Mouse (Mus musculus): ENCODE results near the gene Atp5b.
"Not testable (repeated sequence)": the region's sequence is repeated elsewhere in the genome, so short reads cannot be mapped to it uniquely, and the experiment has no call there.

Atp5b gene

GRCm38 (mm10) chr10:128070432-128070831 lies 12.6 kb upstream of the Atp5b start:
- DNase-seq, result not testable (repeated sequence)

GRCm38 (mm10) chr10:128078269-128078668 lies 4.8 kb upstream of the Atp5b start:
- DNase-seq, result not testable (repeated sequence)

DNA sequence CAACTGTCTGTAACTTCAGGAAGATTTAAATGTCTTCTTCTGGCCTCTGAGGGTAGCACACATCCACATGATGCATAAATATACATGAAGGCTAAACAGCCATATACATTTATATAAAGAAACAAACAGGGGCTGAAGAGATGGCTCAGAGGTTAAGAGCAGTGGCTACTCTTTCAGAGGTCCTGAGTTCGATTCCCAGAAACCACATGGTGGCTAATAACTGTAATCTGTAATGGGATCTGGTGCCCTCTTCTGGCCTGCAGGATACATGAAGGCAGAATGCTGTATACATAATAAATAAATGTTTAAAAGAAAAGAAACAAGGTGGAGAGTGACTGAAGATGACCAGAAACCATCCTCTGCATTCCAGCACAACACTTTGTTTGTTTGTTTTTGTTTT lies 2.6 kb upstream of the Atp5b start:
- DNase-seq, result peak in 1 of 2 experiments; percentile 36

DNA sequence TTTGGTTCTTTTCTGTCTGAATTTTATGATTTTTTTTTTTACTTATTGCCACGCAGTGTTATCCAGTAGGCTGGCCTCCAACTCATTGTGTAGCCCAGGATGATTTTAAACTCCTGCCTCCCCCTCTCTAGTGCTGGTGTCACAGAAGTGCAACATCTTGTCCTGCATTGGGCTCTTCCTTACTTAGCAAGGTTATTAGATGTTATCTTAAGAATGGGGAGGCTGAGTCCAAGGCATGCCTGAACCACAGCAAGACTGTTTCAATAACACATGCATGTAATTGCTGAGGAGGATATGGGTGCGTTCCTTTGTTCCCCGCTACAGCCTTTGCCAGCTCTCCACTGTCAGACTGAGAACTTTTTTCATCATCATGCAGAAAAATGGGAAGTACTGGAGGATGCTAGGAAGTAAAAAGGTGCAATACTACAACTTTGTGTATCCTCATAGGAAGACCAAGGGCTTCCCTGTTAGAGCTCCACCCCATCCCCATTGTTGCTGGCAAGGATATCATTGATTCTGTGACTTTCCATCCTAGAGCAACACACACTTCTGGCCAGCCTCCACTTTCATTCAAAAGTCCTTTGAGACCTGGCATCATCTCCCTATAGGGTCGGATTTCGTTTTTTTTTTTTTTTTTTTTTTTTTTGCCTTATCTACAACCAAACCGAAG lies 1.1 kb upstream of the Atp5b start:
- peak in 1 of 2 experiments; percentile 51 for DNase-seq

DNA sequence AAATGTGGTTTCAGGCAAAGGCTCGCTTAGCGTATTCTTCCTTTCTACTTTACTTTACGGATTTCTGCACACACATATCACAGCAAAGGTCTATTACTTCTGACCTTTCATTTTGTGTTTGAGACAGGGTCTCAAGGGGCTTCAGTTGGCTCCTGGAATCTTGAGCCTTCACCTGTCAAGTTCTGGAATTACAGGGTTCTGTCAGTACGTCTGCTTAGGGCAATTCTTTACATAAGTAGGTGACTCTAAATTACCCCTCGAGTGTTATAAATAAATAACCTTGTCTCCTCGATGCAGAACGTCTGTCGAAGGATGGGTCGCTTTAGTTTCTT lies 630 bp upstream of the Atp5b start:
- no peak for DNase-seq

DNA sequence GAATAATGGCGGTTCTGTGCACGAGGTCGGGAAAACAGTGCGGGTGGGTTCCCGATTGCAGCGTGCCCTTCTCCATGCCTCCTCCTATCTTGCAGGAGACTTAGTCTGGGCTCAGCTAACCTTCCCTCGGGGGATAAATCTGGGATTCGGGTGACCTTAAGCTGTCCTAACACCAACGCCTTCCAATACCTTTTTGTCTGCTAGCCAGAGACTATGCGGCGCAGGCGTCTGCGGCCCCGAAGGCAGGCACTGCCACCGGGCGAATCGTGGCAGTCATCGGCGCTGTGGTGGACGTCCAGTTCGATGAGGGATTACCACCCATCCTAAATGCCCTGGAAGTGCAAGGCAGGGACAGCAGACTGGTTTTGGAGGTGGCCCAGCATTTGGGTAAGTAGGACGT lies 615 bp downstream of the Atp5b start:
- peak; percentile 50 to 71 for DNase-seq

DNA sequence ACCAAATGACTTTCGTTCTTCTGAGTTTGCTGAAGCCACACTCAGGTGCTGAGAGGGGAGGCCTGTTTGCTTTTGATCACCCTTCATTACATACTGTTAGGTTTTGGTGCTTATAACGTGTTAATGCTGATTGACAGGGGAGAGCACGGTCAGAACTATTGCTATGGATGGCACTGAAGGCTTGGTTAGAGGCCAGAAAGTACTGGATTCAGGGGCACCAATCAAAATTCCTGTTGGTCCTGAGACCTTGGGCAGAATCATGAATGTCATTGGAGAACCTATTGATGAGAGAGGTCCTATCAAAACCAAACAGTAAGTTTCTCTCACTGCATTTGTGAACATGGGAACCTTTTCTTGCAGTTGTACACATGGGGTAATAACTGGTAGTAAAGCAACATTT lies 1.1 kb downstream of the Atp5b start:
- DNase-seq, result peak in 1 of 2 experiments; percentile 58

DNA sequence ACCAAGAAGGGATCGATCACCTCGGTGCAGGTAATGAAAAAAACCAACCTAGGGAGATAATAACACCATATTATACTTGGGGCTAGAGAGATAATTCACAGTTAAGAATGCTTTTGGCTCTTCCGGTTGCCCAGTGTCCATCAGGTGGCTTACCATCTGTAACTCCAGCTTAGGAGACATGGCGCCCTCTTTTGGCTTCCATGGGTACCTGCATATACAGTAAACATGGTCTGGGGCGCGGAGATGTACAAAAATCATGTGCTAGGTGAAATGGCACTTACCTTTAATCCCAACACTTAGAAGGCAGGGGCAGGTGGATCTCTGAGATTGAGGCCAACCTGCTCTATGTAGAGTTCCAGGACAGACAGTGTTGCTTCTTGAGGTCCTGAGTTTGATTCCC lies 3.3 kb downstream of the Atp5b start:
- peak; percentile 64 to 76 for DNase-seq

DNA sequence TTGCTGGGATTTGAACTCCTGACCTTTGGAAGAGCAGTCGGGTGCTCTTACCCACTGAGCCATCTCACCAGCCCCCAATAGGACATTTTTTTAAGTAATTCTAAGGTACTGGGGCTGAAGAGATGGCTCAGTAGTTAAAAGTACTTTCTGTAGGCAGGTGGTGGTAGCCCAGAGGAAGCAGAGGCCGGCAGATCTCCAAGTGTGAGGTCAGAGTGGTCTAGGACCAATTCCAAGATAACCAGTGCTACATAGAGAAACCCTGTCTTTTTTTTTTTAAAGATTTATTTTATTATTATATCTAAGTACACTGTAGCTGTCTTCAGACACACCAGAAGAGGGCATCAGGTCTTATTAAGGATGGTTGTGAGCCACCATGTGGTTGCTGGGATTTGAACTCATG lies 4.1 kb downstream of the Atp5b start:
- DNase-seq, result not testable (repeated sequence)

GRCm38 (mm10) chr10:128088181-128088580 lies 5.1 kb downstream of the Atp5b start:
- no peak for DNase-seq

DNA sequence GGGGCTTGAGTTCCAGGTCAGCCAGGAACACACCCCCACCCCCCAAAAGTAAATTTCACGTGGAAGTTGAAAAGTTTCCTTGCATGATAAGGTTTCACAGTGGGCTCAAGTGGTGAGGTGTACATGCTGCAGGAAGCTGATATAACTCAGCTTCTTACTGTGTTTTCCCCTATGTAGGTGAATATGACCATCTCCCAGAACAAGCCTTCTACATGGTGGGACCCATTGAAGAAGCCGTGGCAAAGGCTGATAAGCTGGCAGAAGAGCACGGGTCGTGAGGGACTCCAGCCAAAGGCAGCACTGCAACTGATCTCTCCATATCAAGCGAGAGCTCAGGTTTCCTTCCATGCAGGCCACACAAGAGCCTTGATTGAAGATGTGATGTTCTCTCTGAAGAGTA lies 6.8 kb downstream of the Atp5b start:
- no peak for DNase-seq

DNA sequence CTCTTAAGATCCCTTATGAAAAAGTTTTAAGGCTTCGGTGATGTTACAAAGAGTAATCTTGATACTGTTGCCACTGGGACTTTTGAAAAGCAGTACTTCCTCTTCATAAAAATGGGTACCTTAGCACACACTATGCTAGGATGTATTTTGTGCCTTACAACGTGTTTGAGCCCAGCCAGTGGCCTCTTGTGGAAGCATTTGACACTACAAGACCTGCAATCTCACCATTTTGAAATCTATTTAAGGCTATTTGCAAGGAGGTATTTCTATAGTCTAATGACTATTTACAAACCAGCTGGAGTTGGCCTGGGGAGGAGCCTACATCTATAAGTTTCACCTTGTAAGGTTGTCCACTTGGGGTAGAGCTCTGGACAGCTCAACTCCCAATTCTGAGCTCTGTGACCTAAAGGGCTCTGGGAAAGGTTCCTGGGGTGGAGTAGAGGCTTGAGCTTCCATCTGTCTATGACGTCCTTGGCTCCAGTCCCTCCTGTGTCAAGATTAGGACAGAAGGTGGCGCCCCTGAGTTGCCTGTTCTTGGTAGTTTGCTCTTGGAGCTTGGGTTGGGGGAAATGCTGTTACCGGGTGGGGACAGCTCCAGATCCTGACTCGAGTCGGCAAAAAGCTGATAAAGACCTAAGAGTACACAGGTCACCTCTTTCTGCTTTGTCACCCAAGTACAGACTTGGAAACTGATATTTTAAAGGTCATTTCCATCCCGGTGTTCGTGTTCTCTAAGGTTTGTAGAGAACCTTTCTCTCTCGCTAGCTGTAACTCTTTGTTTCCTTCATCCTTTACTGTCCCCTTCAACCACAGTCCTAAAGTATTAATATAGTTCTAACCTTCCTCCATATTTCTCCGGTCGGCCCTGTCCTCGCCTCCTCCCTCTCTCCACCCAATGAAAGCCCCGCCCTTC lies 7.8 kb downstream of the Atp5b start:
- DNase-seq, result peak; percentile 95 to 97

- DNase-seq, result peak; percentile 65 to 73
These were observed 8.8 kb downstream of the Atp5b start, which contains the start of gene Baz2a for GRCm38 (mm10) chr10:128091564-128092505. TSS of gene Baz2a (plus strand) at chr10:128091577.

DNA sequence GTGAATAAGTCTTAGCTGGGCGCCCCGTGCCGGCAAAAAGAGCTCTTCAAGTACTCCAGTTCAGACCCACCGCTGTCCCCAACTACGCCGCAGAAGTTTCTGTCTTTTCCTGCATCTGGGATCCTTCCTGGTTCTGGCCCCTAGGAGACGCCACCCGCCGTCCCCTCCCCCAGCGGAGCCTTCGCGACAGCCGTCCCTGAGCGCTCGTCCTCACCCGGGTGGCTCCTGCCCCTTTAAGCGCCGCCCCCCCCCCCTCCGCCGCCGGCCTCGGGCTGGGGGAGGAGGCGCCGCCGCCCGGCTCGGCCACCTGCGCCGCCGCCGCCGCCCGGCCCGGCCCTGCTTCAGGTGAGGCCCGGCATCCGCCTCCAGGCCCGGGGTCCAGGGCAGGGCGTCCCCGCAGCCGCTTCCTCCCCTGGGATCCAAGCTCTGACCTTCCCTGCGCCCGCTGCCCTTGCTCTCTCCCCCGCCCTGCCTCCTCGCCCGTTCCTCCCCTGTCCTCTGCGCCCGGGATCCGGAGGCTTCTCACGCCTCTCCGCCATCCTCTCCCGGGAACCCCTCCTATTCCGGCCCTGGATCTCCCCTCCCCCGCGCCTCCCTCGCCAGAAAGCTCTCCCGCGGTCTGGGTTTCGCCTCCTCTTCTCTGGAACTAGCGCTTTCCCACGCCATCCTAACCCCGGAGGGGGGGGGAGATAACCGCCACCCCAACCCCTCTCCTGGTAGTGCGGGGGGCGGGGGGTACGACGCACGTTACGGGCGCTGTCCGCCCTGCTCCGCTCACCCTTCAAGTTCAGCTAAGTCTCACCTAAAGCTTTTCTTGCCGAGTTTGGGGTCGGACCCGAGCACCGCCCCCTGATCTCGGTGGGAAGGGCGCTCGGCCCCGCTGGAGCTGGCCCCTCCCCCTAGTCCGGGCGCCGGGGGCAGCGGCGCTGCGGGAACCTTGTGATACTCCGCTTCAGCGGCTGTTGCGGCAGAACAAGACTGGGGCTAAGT lies 9.7 kb downstream of the Atp5b start:
- peak; percentile 87 for DNase-seq

GRCm38 (mm10) chr10:128093496-128094294 lies 10.6 kb downstream of the Atp5b start:
- peak; percentile 81 to 82 for DNase-seq

DNA sequence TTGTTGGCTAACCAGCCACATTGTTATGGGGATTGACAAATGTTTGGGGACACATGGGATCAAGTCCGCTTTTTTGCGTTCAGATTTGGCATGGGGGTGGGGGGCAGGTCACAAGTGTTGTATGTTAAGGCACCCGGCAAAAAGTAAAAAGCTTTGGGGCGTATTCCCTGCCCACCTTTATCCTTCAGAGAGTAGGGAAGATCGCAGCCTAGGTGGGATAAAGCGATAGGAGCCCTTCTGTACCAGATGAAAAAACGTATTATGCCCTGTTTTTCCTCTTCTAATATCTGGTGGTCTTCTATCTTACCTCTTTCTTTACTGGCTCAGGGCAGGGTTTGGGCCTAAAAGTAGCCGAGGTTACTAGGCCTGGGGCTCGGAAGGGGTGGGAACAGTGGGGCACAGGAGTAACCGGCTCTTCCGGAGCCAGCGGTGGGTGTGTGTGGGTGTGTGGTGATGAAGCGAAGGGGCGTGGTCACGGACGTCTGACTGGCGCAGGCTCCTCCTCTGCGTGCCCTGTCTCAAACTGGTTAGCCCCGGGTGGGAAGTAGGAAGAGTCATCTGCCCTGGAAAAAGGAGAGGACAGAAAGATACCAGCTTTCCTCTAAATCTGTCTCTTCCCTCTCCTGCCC lies 11.4 kb downstream of the Atp5b start:
- DNase-seq, result peak; percentile 80 to 84

DNA sequence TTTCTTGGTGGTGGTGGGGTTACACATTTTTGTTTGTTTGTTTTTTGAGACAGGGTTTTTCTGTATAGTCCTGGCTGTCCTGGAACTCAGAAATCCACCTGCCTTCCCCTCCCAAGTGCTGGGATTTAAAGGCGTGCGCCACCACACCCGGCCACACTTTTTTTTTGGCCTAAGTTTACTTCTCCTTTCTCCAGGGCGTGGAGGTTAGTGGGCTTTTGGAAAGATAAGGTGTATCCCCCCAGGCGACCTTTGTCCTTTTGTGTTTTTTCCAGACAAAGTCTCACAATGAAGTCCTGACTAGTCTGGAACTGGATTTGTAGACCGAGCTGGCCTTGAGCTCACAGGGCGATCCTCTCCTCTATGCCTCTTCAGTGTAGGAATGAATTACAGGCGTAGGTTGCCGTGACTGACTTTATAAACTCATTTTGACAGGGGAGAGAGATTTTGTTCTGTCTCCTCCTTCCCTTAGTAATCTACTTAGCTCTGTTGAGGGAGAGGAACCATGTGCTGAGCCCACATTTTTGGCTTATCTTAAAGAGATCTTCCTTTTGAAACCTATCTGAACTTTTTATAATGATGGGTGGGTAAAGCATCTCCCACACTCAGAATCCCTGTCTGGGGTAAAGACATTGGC lies 12.0 kb downstream of the Atp5b start:
- no peak for DNase-seq

DNA sequence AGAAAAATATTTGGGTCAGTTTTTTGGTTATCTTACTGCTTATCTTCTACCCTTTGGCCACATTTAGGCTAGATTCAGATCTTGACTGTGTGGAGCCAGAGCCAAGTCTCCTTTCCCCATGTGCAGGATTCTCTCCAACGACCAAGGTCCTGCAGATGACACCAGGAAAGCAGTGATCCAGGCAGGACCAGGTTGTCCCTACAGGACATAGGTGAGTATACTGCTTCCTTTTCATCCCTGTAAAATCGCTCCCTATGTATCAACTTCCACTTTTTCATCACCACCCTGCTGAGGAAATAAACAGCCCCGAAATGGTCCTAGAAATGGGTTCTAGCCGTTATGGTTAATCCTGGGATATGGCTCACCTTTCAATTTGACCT lies 13.2 kb downstream of the Atp5b start:
- no peak for DNase-seq

- peak; percentile 96 to 97 for DNase-seq
These were observed 13.9 kb downstream of the Atp5b start for GRCm38 (mm10) chr10:128096693-128097586.

Measured in cerebellum, postnatal 10 days (tissue).